Mouse (Mus musculus): ENCODE measurements around the gene Magoh.

DNA sequence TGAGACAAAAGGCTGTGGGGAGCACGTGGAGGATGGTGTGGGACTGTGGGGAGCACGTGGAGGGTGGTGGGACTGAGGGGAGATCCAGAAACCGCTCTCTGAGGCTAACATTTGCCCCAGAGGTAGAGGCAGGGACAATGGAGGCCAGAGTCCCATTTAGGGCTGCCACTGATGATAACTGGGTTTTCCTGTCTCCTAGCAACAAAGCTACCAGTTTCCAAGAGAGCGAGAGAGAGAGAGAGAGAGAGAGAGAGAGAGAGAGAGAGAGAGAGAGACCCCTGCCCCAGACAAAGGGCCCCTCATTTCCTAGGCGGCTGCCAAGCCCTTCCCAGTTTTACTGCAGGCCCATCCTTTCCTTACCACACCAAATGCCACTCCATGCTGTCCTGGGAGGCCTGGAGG, 44.0 kb upstream of the Magoh start:
- no peak for TF ChIP-seq GATA1 (IDR thresholded peaks at IDR 0.05; ENCODE audit: borderline replicate concordance, low read length)
- no peak for TF ChIP-seq FLI1 (IDR thresholded peaks at IDR 0.05; ENCODE audit: low read length)
